Mouse (Mus musculus) forebrain, embryonic 15.5 days (tissue): ENCODE data around the gene Slc6a6. TPM values are rescaled to one million over a fixed set of nuclear protein-coding genes. Genes with fewer than 3 reads are reported as not detected.

Source experiments
- ATAC-seq: fragments of 200-750 bp; cut with Nextera tagmentation; replicated peaks from 2 replicates; pipeline ENCODE4 v1.8.0; 2017; ENCODE audit warnings: mild to moderate bottlenecking, moderate TSS enrichment, moderate library complexity
- H3K27ac ChIP-seq: fragments of 300-500 bp; sonication (generic); replicated peaks from 2 replicates; pipeline ENCODE4 v1.5.1; 2015; ENCODE audit warnings: mild to moderate bottlenecking, inconsistent platforms
- H3K27me3 ChIP-seq: fragments of 300-500 bp; sonication (generic); 2 replicates; pipeline ENCODE4 v1.6.1; 2015; ENCODE audit warnings: inconsistent platforms
- H3K36me3 ChIP-seq: fragments of 300-500 bp; sonication (generic); 2 replicates; pipeline ENCODE4 v1.6.1; 2015; ENCODE audit warnings: mild to moderate bottlenecking, inconsistent platforms
- H3K4me1 ChIP-seq: fragments of 300-500 bp; sonication (generic); 2 replicates; pipeline ENCODE4 v1.6.1; 2015; ENCODE audit warnings: inconsistent platforms
- H3K4me2 ChIP-seq: fragments of 300-500 bp; sonication (generic); replicated peaks from 2 replicates; pipeline ENCODE4 v1.6.1; 2015; ENCODE audit warnings: mild to moderate bottlenecking, inconsistent platforms
- H3K4me3 ChIP-seq: fragments of 300-500 bp; sonication (generic); 2 replicates; pipeline ENCODE4 v1.5.1; 2015; ENCODE audit warnings: mild to moderate bottlenecking, inconsistent platforms
- H3K9ac ChIP-seq: fragments of 300-500 bp; sonication (generic); replicated peaks from 2 replicates; pipeline ENCODE4 v1.6.1; 2015; ENCODE audit warnings: mild to moderate bottlenecking, inconsistent platforms
- H3K9me3 ChIP-seq: fragments of 300-500 bp; sonication (generic); 2 replicates; pipeline ENCODE4 v1.6.1; 2016; ENCODE audit warnings: inconsistent platforms
- WGBS: fragments of 180-500 bp; shearing (Covaris S2); methylation state at CpG from one replicate; pipeline ENCODE4 v1.1.7; 2015; ENCODE audit warnings: mixed read lengths; 5-methylcytosine and 5-hydroxymethylcytosine counted together
- polyA plus RNA-seq: library from polyadenylated mRNA; unstranded; fragments of >200 nt; fragmentation: Nextera tagmentation; extraction: Ambion mirVana; gene quantifications from 2 replicates; pipeline ENCODE4 v1.2.1, GENCODE M21; 2015

Gene Slc6a6
- polyA plus RNA-seq, 1 experiment from 2014 or later, result 94.2 TPM

DNA sequence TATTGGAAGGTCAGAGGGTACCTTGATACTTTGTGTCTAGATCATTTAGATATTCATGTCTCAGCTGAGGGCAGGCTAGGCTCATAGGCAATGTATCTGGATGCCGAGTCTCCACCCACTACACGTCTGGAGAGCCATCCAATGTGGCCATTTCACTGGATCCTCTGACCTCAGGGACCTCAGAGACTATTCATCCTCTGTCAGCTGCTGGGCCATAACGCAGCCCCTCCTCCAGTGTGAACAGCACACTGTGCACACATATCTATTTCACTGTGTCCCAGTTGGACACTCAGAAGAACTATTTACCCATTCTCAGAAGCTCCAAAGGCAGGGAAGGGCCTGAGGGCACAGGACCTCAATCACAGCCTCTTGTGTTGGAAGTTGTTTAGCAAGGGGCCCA, 58.6 kb downstream of the Slc6a6 start:
- Histone ChIP-seq H3K27ac (no peak overlapping the region), H3K27me3 (no peaks in the 10 kb centered on the region), H3K4me1 (no peaks in the 10 kb centered on the region), H3K4me3 (no peak overlapping the region), H3K9me3 (no peaks in the 10 kb centered on the region), H3K9ac (no peak overlapping the region), H3K36me3 (peaks cover 51% of the 10 kb centered on the region), H3K4me2 (no peak overlapping the region)
- 83% methylated on average over 3 of the region's 3 CpGs for WGBS
- ATAC-seq, result no peak

- Histone ChIP-seq H3K4me3 (no peak overlapping the region), H3K9ac (no peak overlapping the region), H3K4me2 (no peak overlapping the region), H3K9me3 (no peaks in the 10 kb centered on the region), H3K4me1 (no peaks in the 10 kb centered on the region), H3K27ac (no peak overlapping the region), H3K36me3 (peaks cover 50% of the 10 kb centered on the region), H3K27me3 (no peaks in the 10 kb centered on the region)
- ATAC-seq, result no peak
- WGBS, result 84% methylated on average over 8 of the region's 8 CpGs
These were observed 59.1 kb downstream of the Slc6a6 start for GRCm38 (mm10) chr6:91742995-91743394.

DNA sequence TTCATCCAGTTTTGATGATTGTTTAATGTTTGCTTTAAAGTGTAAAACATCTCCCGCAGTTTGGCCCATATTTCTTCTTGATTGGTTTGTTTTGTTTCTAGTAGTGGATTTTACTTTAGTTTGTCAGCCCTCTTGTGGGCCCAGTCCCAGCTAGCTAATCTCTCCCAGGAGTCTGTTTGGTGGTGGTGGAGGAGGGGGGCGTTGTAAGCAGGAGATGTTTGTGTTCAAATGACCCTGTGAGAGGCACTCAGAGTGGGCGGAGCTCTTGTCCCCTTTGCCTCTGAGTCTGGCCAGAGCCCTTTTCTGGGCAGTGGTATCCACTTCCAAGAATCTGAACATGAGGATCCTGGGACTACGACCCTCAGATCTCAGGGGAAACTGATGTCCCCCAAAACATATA, 60.0 kb downstream of the Slc6a6 start:
- WGBS, result 58% methylated on average over 4 of the region's 4 CpGs
- no peaks in the 10 kb centered on the region for H3K27me3 ChIP-seq
- H3K36me3 ChIP-seq, result peaks cover 51% of the 10 kb centered on the region
- no peak for ATAC-seq
- no peak overlapping the region for H3K9ac ChIP-seq
- H3K4me3 ChIP-seq, result no peak overlapping the region
- H3K9me3 ChIP-seq, result no peaks in the 10 kb centered on the region
- H3K4me1 ChIP-seq, result no peaks in the 10 kb centered on the region
- H3K4me2 ChIP-seq, result no peak overlapping the region
- no peak overlapping the region for H3K27ac ChIP-seq

DNA sequence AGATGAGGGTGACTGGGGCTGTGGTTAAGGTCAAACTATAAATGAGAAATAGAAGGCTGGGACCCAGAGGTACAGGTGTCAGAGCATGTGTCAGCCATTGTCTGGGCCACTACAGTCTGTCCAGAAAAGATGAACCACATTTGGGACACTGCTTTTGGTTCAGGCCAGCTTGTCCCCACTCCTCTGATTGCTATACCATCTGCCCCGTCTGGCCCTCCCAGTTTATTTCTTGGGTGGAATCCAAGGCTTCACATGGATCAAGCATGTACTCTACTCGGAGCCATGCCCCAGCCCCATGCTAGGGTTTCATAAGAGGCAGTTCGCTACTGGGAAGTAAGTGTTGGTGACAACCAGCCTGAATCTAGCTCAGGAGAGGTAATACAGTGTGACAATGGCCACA, 61.4 kb downstream of the Slc6a6 start:
- Histone ChIP-seq H3K27ac (no peak overlapping the region), H3K36me3 (peaks cover 54% of the 10 kb centered on the region), H3K9ac (no peak overlapping the region), H3K4me3 (no peak overlapping the region), H3K27me3 (no peaks in the 10 kb centered on the region), H3K4me2 (no peak overlapping the region), H3K9me3 (no peaks in the 10 kb centered on the region), H3K4me1 (no peaks in the 10 kb centered on the region)
- ATAC-seq, result no peak
- WGBS, result 78% methylated on average over 3 of the region's 3 CpGs

DNA sequence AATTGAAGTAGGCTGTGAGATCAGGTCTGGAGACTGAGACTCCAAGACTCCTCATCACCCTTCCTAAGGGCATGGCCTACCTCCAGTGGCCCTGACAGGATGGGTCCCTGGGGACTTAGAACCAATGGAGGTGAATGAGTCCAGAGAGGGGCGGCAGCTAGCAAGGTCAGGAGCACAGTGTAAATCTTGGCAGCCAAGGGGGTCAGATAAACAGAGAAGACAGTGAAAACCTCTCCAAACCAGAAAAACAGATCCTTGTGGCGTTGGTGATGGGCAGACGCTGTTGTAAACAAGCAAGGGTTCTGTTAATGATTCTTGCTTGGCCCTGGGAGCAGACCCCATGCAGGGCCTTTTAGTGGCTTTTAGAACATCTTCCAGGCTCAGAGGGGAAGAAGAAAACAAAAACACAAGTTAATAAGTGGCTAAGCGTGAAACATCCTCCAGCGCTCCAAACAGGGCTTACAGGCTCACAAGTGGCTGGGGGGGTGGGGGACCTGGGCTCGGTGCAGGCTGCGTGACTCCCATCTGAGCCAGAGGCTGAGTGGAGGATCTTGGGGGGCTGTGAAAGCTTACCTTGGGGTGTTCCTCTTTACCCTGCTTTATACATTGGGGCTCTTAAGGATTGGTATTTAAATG, 62.2 kb downstream of the Slc6a6 start:
- H3K4me1 ChIP-seq, result no peaks in the 10 kb centered on the region
- no peak overlapping the region for H3K9ac ChIP-seq
- no peaks in the 10 kb centered on the region for H3K9me3 ChIP-seq
- H3K27ac ChIP-seq, result no peak overlapping the region
- ATAC-seq, result no peak
- no peaks in the 10 kb centered on the region for H3K27me3 ChIP-seq
- H3K36me3 ChIP-seq, result peaks cover 61% of the 10 kb centered on the region
- WGBS, result 78% methylated on average over 7 of the region's 7 CpGs
- no peak overlapping the region for H3K4me3 ChIP-seq
- no peak overlapping the region for H3K4me2 ChIP-seq

- Histone ChIP-seq H3K4me2 (no peak overlapping the region), H3K27ac (no peak overlapping the region), H3K4me3 (no peak overlapping the region), H3K9me3 (no peaks in the 10 kb centered on the region), H3K9ac (no peak overlapping the region), H3K36me3 (peaks cover 59% of the 10 kb centered on the region), H3K4me1 (no peaks in the 10 kb centered on the region), H3K27me3 (no peaks in the 10 kb centered on the region)
- 84% methylated on average over 5 of the region's 5 CpGs for WGBS
- ATAC-seq, result no peak
These were observed 62.9 kb downstream of the Slc6a6 start for GRCm38 (mm10) chr6:91746776-91747175.

GRCm38 (mm10) chr6:91750976-91751375, 67.1 kb downstream of the Slc6a6 start:
- no peak overlapping the region for H3K27ac ChIP-seq
- no peak overlapping the region for H3K4me3 ChIP-seq
- no peak for ATAC-seq
- H3K4me1 ChIP-seq, result no peaks in the 10 kb centered on the region
- H3K9ac ChIP-seq, result no peak overlapping the region
- no peaks in the 10 kb centered on the region for H3K27me3 ChIP-seq
- no peak overlapping the region for H3K4me2 ChIP-seq
- 60% methylated on average over 3 of the region's 3 CpGs for WGBS
- H3K9me3 ChIP-seq, result no peaks in the 10 kb centered on the region
- H3K36me3 ChIP-seq, result peaks cover 52% of the 10 kb centered on the region

DNA sequence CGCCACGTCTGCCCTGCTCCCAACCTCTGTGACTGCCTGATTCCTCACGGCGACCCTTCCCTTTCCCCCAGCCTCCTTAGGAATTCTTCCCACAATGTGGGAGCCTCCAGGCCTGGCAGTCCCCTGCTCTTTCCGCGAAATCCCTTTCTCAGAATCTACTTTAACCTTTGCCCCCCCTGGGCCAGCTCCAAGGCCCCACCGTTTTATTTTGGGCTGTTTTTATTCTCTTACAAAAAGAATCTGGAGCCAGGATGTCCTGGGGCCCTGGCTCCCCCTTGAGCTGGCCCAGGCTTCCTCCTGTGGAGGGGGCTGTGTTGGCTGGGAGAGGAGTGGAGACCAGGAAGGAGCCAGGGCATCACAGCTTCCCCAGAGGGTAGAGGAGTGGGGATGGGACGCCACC, 69.0 kb downstream of the Slc6a6 start:
- Histone ChIP-seq H3K4me2 (no peak overlapping the region), H3K9me3 (no peaks in the 10 kb centered on the region), H3K27ac (no peak overlapping the region), H3K4me3 (no peak overlapping the region), H3K9ac (no peak overlapping the region), H3K36me3 (peaks cover 63% of the 10 kb centered on the region), H3K27me3 (no peaks in the 10 kb centered on the region), H3K4me1 (no peaks in the 10 kb centered on the region)
- WGBS, result 58% methylated on average over 8 of the region's 8 CpGs
- no peak for ATAC-seq

DNA sequence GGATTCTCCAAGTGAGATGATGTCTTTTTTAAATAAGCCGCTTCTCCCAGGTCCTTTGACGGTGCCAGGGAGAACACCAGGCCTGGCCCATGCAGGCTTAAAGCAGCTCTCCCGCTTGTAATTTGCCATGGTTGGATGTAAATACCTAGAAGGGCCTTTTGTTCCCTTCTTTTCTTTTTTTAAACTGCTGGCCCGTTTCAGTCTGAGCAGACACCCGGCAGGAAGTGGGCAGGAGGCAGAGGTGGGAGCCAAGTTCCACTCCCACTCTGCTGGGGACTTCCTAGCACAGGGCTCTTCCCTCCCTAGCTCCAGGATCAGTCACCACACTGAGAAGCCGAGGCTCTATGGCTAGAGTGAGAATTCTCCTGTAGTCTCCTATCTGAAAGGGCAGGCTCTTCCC, 70.2 kb downstream of the Slc6a6 start:
- no peaks in the 10 kb centered on the region for H3K4me1 ChIP-seq
- H3K9me3 ChIP-seq, result no peaks in the 10 kb centered on the region
- H3K4me2 ChIP-seq, result no peak overlapping the region
- no peak overlapping the region for H3K9ac ChIP-seq
- WGBS, result 34% methylated on average over 6 of the region's 6 CpGs
- no peak overlapping the region for H3K4me3 ChIP-seq
- no peaks in the 10 kb centered on the region for H3K27me3 ChIP-seq
- ATAC-seq, result no peak
- peaks cover 60% of the 10 kb centered on the region for H3K36me3 ChIP-seq
- H3K27ac ChIP-seq, result 0 out of 2 replicates have a peak overlapping the region, but pooled peaks have one; percentile 1

- H3K9ac ChIP-seq, result no peak overlapping the region
- no peak overlapping the region for H3K4me3 ChIP-seq
- ATAC-seq, result no peak
- H3K36me3 ChIP-seq, result peaks cover 61% of the 10 kb centered on the region
- H3K4me1 ChIP-seq, result no peaks in the 10 kb centered on the region
- 79% methylated on average over 12 of the region's 12 CpGs for WGBS
- H3K4me2 ChIP-seq, result no peak overlapping the region
- no peaks in the 10 kb centered on the region for H3K9me3 ChIP-seq
- H3K27ac ChIP-seq, result no peak overlapping the region
- H3K27me3 ChIP-seq, result no peaks in the 10 kb centered on the region
These were observed 71.0 kb downstream of the Slc6a6 start for GRCm38 (mm10) chr6:91754845-91755244.

GRCm38 (mm10) chr6:91762051-91762742, 78.3 kb downstream of the Slc6a6 start:
- Histone ChIP-seq H3K27ac (no peak overlapping the region), H3K36me3 (peaks cover 29% of the 10 kb centered on the region), H3K27me3 (no peaks in the 10 kb centered on the region), H3K9ac (no peak overlapping the region), H3K4me2 (no peak overlapping the region), H3K9me3 (no peaks in the 10 kb centered on the region), H3K4me3 (no peak overlapping the region), H3K4me1 (no peaks in the 10 kb centered on the region)
- no peak for ATAC-seq
- WGBS, result 83% methylated on average over 9 of the region's 9 CpGs

DNA sequence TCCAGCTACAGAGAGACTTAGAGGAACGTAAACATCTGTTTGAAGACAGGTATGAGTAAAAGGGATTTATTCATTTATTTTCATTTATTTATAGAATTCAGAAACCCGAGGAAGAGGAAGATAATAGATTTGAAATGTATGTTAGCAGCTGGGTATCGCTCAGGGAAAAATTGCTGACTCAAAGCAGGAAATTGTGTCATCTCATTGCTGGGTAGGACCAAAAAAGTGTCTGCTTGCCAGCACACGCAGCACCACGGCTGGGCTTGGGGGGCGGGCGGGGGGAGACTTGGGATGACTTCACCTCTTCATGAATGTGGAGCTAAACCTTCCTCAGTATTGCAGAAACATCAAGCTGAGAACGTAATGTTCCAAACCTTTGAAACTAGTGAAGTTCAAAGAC, 83.7 kb downstream of the Slc6a6 start:
- Histone ChIP-seq H3K4me3 (no peak overlapping the region), H3K9me3 (peaks cover 3% of the 10 kb centered on the region), H3K4me1 (no peaks in the 10 kb centered on the region), H3K27ac (no peak overlapping the region), H3K4me2 (no peak overlapping the region), H3K9ac (no peak overlapping the region), H3K27me3 (no peaks in the 10 kb centered on the region), H3K36me3 (peaks cover 5% of the 10 kb centered on the region; the same call in 1 of the 2 replicates)
- ATAC-seq, result no peak
- WGBS, result 88% methylated on average over 8 of the region's 8 CpGs

- H3K4me3 ChIP-seq, result no peak overlapping the region
- H3K4me1 ChIP-seq, result no peaks in the 10 kb centered on the region
- no peak overlapping the region for H3K27ac ChIP-seq
- no peak for ATAC-seq
- H3K9ac ChIP-seq, result no peak overlapping the region
- H3K27me3 ChIP-seq, result no peaks in the 10 kb centered on the region
- H3K9me3 ChIP-seq, result peaks cover 3% of the 10 kb centered on the region
- 74% methylated on average over 5 of the region's 5 CpGs for WGBS
- H3K36me3 ChIP-seq, result peaks cover 5% of the 10 kb centered on the region; the same call in 1 of the 2 replicates
- H3K4me2 ChIP-seq, result no peak overlapping the region
These were observed 90.1 kb downstream of the Slc6a6 start for GRCm38 (mm10) chr6:91773951-91774350.
